Mouse (Mus musculus) E14TG2a.4 (cell line): ENCODE data around the gene Sfn.

ENCODE experiments used
- CTCF ChIP-seq: conservative IDR thresholded peaks from 2 replicates; pipeline ENCODE4 v1.5.1; 2014; ENCODE audit warnings: low read length
- POU5F1 ChIP-seq: IDR thresholded peaks from 2 replicates; pipeline ENCODE4 v1.6.1; 2014; ENCODE audit warnings: low read length, borderline replicate concordance

DNA sequence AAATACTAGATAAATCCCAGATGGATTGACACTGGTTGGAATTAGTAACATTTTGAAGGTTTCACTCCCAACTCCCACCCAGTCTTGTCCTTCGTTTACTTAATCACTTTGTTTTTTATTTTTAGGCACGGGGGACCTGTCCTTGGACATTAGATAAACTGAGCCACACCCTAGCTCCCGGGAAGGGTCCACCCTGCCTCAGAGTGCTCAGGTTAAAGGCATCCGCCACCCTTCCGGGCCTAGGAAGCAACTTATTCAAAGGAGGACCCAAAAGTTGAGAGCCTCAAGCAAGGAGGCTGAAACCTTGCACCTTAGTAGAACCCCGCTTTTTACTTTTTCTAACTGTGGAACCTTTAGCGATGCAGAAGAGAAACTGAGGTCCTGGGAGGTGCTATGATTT lies 2.9 kb downstream of the Sfn start:
- TF ChIP-seq CTCF (no peak), POU5F1 (no peak)
